In the genomic region with DNA sequence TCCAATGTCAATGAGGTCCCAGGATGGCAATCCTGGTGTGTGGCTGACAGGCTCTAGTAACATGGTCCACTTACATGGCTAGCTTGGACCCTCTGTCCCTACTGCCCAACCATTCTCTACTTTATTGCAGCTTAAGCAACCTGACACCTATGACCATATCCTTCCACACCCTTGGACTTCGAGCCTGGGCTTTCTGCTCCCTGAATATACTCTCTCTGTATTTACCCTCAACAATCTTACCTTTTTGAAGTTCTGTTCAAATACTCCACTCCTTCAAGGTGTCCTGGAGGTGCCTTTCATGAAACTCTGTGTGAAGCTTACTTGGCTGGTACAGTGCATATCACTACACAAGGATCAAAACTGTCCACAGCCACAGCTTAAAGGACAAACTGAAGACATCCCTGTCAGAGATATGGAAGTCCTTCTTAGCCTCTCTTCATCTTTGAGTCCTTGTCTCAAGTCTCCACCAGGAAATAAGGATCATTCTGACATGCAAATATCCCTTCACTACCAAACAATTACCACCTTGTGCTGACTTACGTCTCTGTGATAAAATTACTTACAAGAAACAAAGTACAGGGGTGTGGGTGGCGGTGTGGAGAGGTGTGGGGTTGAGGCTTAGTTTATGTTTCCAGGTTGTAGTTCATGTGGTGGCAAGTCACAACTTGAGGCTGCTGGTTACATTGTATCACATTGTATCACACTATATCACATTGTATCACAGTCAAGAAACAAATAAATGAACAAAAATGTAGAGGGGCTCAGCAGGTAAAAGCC, we compare ENCODE assay signal across 14 mouse cellular contexts. TPM values are rescaled to one million over a fixed set of nuclear protein-coding genes. Genes with fewer than 3 reads are reported as not detected.
"Had no signal": no experiment of that assay in that cellular context is flagged by ENCODE, and none has a peak within 500 bp of the region (broad histone marks: within the 10 kb centered on the region; RNA-seq: fewer than 3 reads in every experiment).

No protein-coding gene starts in this region.

- H3K4me3 ChIP-seq: hindbrain, embryonic 15.5 days; kidney, embryonic 15.5 days; left cerebral cortex, adult 2 months; limb, embryonic 10.5 days; midbrain, embryonic 13.5 days; myocyte; neural tube, embryonic 12.5 days had no signal

- H3K9ac ChIP-seq: hindbrain, embryonic 15.5 days; kidney, embryonic 15.5 days; midbrain, embryonic 13.5 days; neural tube, embryonic 12.5 days had no signal

- H3K27me3 ChIP-seq: hindbrain, embryonic 15.5 days; kidney, embryonic 15.5 days; midbrain, embryonic 13.5 days; neural tube, embryonic 12.5 days had no signal

- H3K36me3 ChIP-seq: hindbrain, embryonic 15.5 days; kidney, embryonic 15.5 days; limb, embryonic 10.5 days; midbrain, embryonic 13.5 days; neural tube, embryonic 12.5 days had no signal

- H3K9me3 ChIP-seq: hindbrain, embryonic 15.5 days; kidney, embryonic 15.5 days; limb, embryonic 10.5 days; midbrain, embryonic 13.5 days; neural tube, embryonic 12.5 days had no signal

- DNase-seq: kidney, adult 2 months; kidney, postnatal 14 days; retina, postnatal 1 day; right cerebral cortex, postnatal 4 days; thymus, adult 2 months; thymus, postnatal 36 days had no signal

- H3K4me1 ChIP-seq: neural tube, embryonic 12.5 days had no signal

- H3K27ac ChIP-seq: hindbrain, embryonic 15.5 days; kidney, embryonic 15.5 days; left cerebral cortex, adult 2 months; limb, embryonic 10.5 days; midbrain, embryonic 13.5 days; neural tube, embryonic 12.5 days had no signal

- H3K4me2 ChIP-seq: hindbrain, embryonic 15.5 days; kidney, embryonic 15.5 days; liver, embryonic 11.5 days; midbrain, embryonic 13.5 days; neural tube, embryonic 12.5 days had no signal

- ATAC-seq: midbrain, embryonic 13.5 days had no signal

RNA-seq across cellular contexts. Expression of a gene that starts 27.2 kb away (rescaled TPM):
- polyA plus RNA-seq: myocyte had no signal
